Mouse (Mus musculus) mouse trophoblast stem cell (cell line): ENCODE data around the gene H2al2b.
"Not testable (repeated sequence)": the region's sequence is repeated elsewhere in the genome, so short reads cannot be mapped to it uniquely, and the experiment has no call there.

Experiments
- in situ Hi-C, 2 experiments: fragments of 300-500 bp; cut with MseI, MboI; formaldehyde crosslinking; loops; 2 replicates in 1 of 2; 3 replicates in 1 of 2; pipeline ENCODE4 v1.15.1; 2025

The H2al2b gene

DNA sequence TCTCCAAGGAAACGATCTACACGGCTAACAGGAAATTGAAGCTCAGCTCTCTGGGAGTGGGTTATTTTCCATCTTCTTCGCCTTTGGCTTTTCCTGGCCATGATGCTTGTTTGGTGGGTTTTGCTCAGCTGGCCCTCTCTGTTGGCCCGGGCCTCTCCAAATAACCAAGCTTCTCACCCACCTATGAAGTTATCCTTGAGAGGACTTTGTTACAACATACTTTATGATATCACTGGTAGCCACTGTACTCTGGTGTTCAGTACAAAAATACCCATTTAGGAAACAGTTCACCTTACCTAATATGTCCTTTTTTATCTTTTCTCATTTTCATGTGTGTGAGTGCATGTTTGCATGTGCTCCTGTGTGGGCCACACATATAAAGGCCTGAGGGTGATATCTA is at the start of gene H2al2b:
TSS of gene H2al2b (minus strand) at position 101 of the 400 bp plus-strand sequence.
- in situ Hi-C loops = not testable (repeated sequence)
